ENCODE assay signal across 28 mouse cellular contexts in genomic region chr2:106762920-106763319, GRCm38 (mm10).
DNase-seq lines count a peak whose midpoint lies in the region; ATAC-seq and TF ChIP-seq lines count a peak whose summit lies in the region.
"Had no signal": no experiment of that assay in that cellular context is flagged by ENCODE, and none has a peak within 500 bp of the region (broad histone marks: within the 10 kb centered on the region; RNA-seq: fewer than 3 reads in every experiment).

No protein-coding gene starts in this region.

- H3K4me3 ChIP-seq in midbrain, embryonic 11.5 days (ENCODE audit: low read depth, low read length): no peak overlapping the region
- no peak overlapping the region for H3K4me3 ChIP-seq in midbrain, embryonic 13.5 days (replicated peaks)
- H3K4me3 ChIP-seq in intestine, embryonic 15.5 days (replicated peaks): no peak overlapping the region
- H3K4me3 ChIP-seq in intestine, postnatal 0 days (ENCODE audit: low read depth, low read length): no peak overlapping the region
- no peak overlapping the region for H3K4me3 ChIP-seq in forebrain, postnatal 0 days (ENCODE audit: low read depth, low read length)
- no peak overlapping the region for H3K4me3 ChIP-seq in stomach, postnatal 0 days (ENCODE audit: low read depth, low read length)
- H3K4me3 ChIP-seq: embryonic facial prominence, embryonic 13.5 days; embryonic facial prominence, embryonic 15.5 days; erythroblast, embryonic 14.5 days; forebrain, embryonic 10.5 days; forebrain, embryonic 12.5 days had no signal

- TF ChIP-seq CTCF in intestine, postnatal 0 days (IDR thresholded peaks at IDR 0.05; ENCODE audit: low read depth): no peak
- TF ChIP-seq CTCF in forebrain, postnatal 0 days (IDR thresholded peaks at IDR 0.05; ENCODE audit: low read depth): no peak
- no peak for TF ChIP-seq CTCF in stomach, postnatal 0 days (IDR thresholded peaks at IDR 0.05; ENCODE audit: low read depth)

- H3K4me1 ChIP-seq in midbrain, embryonic 11.5 days (ENCODE audit: control insufficient read depth, insufficient read depth, low read length): no peaks in the 10 kb centered on the region
- H3K4me1 ChIP-seq in midbrain, embryonic 13.5 days (replicated peaks): peaks cover 8% of the 10 kb centered on the region
- no peaks in the 10 kb centered on the region for H3K4me1 ChIP-seq in intestine, embryonic 15.5 days (replicated peaks)
- no peaks in the 10 kb centered on the region for H3K4me1 ChIP-seq in intestine, postnatal 0 days (replicated peaks; ENCODE audit: control insufficient read depth, insufficient read depth, low read length)
- H3K4me1 ChIP-seq in forebrain, postnatal 0 days (ENCODE audit: insufficient read depth): no peaks in the 10 kb centered on the region
- no peaks in the 10 kb centered on the region for H3K4me1 ChIP-seq in stomach, postnatal 0 days (replicated peaks; ENCODE audit: control insufficient read depth, insufficient read depth)
- H3K4me1 ChIP-seq: embryonic facial prominence, embryonic 15.5 days; forebrain, embryonic 10.5 days; forebrain, embryonic 12.5 days had no signal

- no peaks in the 10 kb centered on the region for H3K27me3 ChIP-seq in midbrain, embryonic 11.5 days (ENCODE audit: control insufficient read depth, insufficient read depth, low read length)
- no peaks in the 10 kb centered on the region for H3K27me3 ChIP-seq in midbrain, embryonic 13.5 days
- H3K27me3 ChIP-seq in intestine, embryonic 15.5 days (replicated peaks): no peaks in the 10 kb centered on the region
- no peaks in the 10 kb centered on the region for H3K27me3 ChIP-seq in intestine, postnatal 0 days (replicated peaks; ENCODE audit: control insufficient read depth, insufficient read depth, low read length)
- no peaks in the 10 kb centered on the region for H3K27me3 ChIP-seq in forebrain, postnatal 0 days (ENCODE audit: insufficient read depth, low read length)
- no peaks in the 10 kb centered on the region for H3K27me3 ChIP-seq in stomach, postnatal 0 days (ENCODE audit: control insufficient read depth, insufficient read depth, low read length)
- H3K27me3 ChIP-seq: CH12.LX; embryonic facial prominence, embryonic 13.5 days; embryonic facial prominence, embryonic 15.5 days; forebrain, embryonic 12.5 days had no signal

- H3K27ac ChIP-seq in midbrain, embryonic 11.5 days (ENCODE audit: low read depth, low read length): no peak overlapping the region
- no peak overlapping the region for H3K27ac ChIP-seq in midbrain, embryonic 13.5 days
- H3K27ac ChIP-seq in intestine, embryonic 15.5 days: no peak overlapping the region
- H3K27ac ChIP-seq in intestine, postnatal 0 days (ENCODE audit: low read depth, low read length): no peak overlapping the region
- no peak overlapping the region for H3K27ac ChIP-seq in forebrain, postnatal 0 days (ENCODE audit: low read depth, low read length)
- no peak overlapping the region for H3K27ac ChIP-seq in stomach, postnatal 0 days (replicated peaks)
- H3K27ac ChIP-seq: embryonic facial prominence, embryonic 13.5 days; embryonic facial prominence, embryonic 15.5 days; forebrain, embryonic 10.5 days; forebrain, embryonic 12.5 days had no signal

- H3K36me3 ChIP-seq in midbrain, embryonic 11.5 days (ENCODE audit: control insufficient read depth, insufficient read depth, low read length): no peaks in the 10 kb centered on the region
- peaks cover 4% of the 10 kb centered on the region; the same call in 1 of the 2 replicates for H3K36me3 ChIP-seq in midbrain, embryonic 13.5 days
- no peaks in the 10 kb centered on the region for H3K36me3 ChIP-seq in intestine, embryonic 15.5 days
- no peaks in the 10 kb centered on the region for H3K36me3 ChIP-seq in intestine, postnatal 0 days (ENCODE audit: control insufficient read depth, insufficient read depth)
- no peaks in the 10 kb centered on the region for H3K36me3 ChIP-seq in forebrain, postnatal 0 days (ENCODE audit: insufficient read depth)
- H3K36me3 ChIP-seq in stomach, postnatal 0 days (ENCODE audit: control insufficient read depth, insufficient read depth, low read length): no peaks in the 10 kb centered on the region
- H3K36me3 ChIP-seq: embryonic facial prominence, embryonic 15.5 days; G1E had no signal

- DNase-seq in heart, adult 11 months: peak; percentile 35
- DNase-seq in heart, postnatal 36 days: no peak
- peak; percentile 41 for DNase-seq in midbrain, embryonic 11.5 days (ENCODE audit: low spot score, missing footprints)
- no peak for DNase-seq in forebrain, postnatal 0 days
- no peak for DNase-seq in stomach, postnatal 0 days (ENCODE audit: low spot score)
- DNase-seq: adrenal gland, adult 8-10 months; adrenal gland, postnatal 14 days; adrenal gland, postnatal 36 days; B cell, adult 2 months; cerebellum, adult 11-12 months; cerebellum, adult 2 months; cerebellum, adult 9-10 months; cerebellum, postnatal 10 days; cerebellum, postnatal 25 days had no signal

- H3K9ac ChIP-seq in midbrain, embryonic 11.5 days (ENCODE audit: low read length): no peak overlapping the region
- H3K9ac ChIP-seq in midbrain, embryonic 13.5 days (replicated peaks): no peak overlapping the region
- H3K9ac ChIP-seq in intestine, embryonic 15.5 days: no peak overlapping the region
- H3K9ac ChIP-seq in intestine, postnatal 0 days (ENCODE audit: low read depth, low read length): no peak overlapping the region
- no peak overlapping the region for H3K9ac ChIP-seq in forebrain, postnatal 0 days
- H3K9ac ChIP-seq in stomach, postnatal 0 days (ENCODE audit: low read length): no peak overlapping the region
- H3K9ac ChIP-seq: embryonic facial prominence, embryonic 13.5 days; embryonic facial prominence, embryonic 15.5 days; forebrain, embryonic 12.5 days had no signal

- intact Hi-C loops in heart, postnatal 36 days (cut with DNase I): no loop called here

- WGBS in midbrain, embryonic 11.5 days: 85% methylated on average over 8 of the region's 8 CpGs
- WGBS in midbrain, embryonic 13.5 days: 94% methylated on average over 8 of the region's 8 CpGs
- 53% methylated on average over 8 of the region's 8 CpGs for WGBS in intestine, embryonic 15.5 days
- 32% methylated on average over 8 of the region's 8 CpGs for WGBS in intestine, postnatal 0 days
- 90% methylated on average over 8 of the region's 8 CpGs for WGBS in forebrain, postnatal 0 days
- 71% methylated on average over 8 of the region's 8 CpGs for WGBS in stomach, postnatal 0 days

- H3K9me3 ChIP-seq in midbrain, embryonic 11.5 days (ENCODE audit: control insufficient read depth, low read length): no peaks in the 10 kb centered on the region
- H3K9me3 ChIP-seq in midbrain, embryonic 13.5 days: no peaks in the 10 kb centered on the region
- H3K9me3 ChIP-seq in intestine, embryonic 15.5 days: no peaks in the 10 kb centered on the region
- H3K9me3 ChIP-seq in intestine, postnatal 0 days (ENCODE audit: control insufficient read depth): no peaks in the 10 kb centered on the region
- no peaks in the 10 kb centered on the region for H3K9me3 ChIP-seq in forebrain, postnatal 0 days (ENCODE audit: low read length)
- H3K9me3 ChIP-seq in stomach, postnatal 0 days (ENCODE audit: control insufficient read depth, low read length): no peaks in the 10 kb centered on the region
- H3K9me3 ChIP-seq: embryonic facial prominence, embryonic 13.5 days; embryonic facial prominence, embryonic 15.5 days; forebrain, embryonic 10.5 days; forebrain, embryonic 12.5 days had no signal

- TF ChIP-seq EP300 in stomach, postnatal 0 days (optimal IDR thresholded peaks at IDR 0.05): no peak

- H3K4me2 ChIP-seq in midbrain, embryonic 11.5 days: no peak overlapping the region
- no peak overlapping the region for H3K4me2 ChIP-seq in midbrain, embryonic 13.5 days (replicated peaks)
- H3K4me2 ChIP-seq in intestine, embryonic 15.5 days (replicated peaks): no peak overlapping the region
- 0 out of 2 replicates have a peak overlapping the region, but pooled peaks have one; percentile 30 for H3K4me2 ChIP-seq in intestine, postnatal 0 days (replicated peaks; ENCODE audit: low read depth)
- no peak overlapping the region for H3K4me2 ChIP-seq in forebrain, postnatal 0 days (ENCODE audit: low read depth)
- H3K4me2 ChIP-seq in stomach, postnatal 0 days (replicated peaks; ENCODE audit: low read depth): no peak overlapping the region
- H3K4me2 ChIP-seq: embryonic facial prominence, embryonic 13.5 days; embryonic facial prominence, embryonic 15.5 days; forebrain, embryonic 12.5 days had no signal

- no peak for ATAC-seq in midbrain, embryonic 11.5 days (ENCODE audit: low FRiP score)
- ATAC-seq in midbrain, embryonic 13.5 days: no peak
- peak; percentile 55 for ATAC-seq in intestine, embryonic 15.5 days
- ATAC-seq in intestine, postnatal 0 days: no peak
- ATAC-seq in forebrain, postnatal 0 days: no peak
- no peak for ATAC-seq in stomach, postnatal 0 days (ENCODE audit: low FRiP score, low TSS enrichment)
- ATAC-seq: activated CD4-positive, CD25-positive, alpha-beta regulatory T cell, adult 4 months; CD4-positive, CD25-positive, alpha-beta regulatory T cell, adult 4 months; forebrain, embryonic 14.5 days; Patski had no signal

Comparison
In these comparisons a context has a peak if more than half of its experiments do, and no peak if none do; other contexts are left out.
1. DNase-seq: peak in heart, adult 11 months (single experiment) and midbrain, embryonic 11.5 days (single experiment); none in heart, postnatal 36 days (0 of 2), forebrain, postnatal 0 days (single experiment) and stomach, postnatal 0 days (single experiment).